ENCODE assay signal across 10 mouse cellular contexts in the genomic region with DNA sequence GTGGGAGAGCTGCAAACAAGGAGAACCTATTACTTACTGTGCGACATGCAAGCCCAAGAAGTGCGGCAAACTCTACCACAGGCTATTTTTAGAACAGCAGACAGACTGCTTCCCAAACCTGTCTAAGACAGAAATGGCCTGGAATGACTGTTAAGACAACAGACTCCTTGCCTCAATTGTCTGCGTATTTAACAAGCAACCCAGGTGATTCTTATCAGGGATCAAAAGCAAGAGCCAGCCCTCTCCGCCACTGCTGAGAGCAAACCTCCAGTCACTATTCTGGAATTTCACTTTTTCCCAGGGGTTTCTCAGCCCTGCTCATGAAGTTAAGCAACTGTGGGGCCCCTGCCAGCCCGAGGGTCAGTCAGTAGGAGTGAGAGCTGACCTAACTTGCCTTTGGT. TPM values are rescaled to one million over a fixed set of nuclear protein-coding genes. Genes with fewer than 3 reads are reported as not detected.
A peak's percentile ranks its signal among the peaks of the same experiment; 100 is the strongest.
DNase-seq lines count a peak whose midpoint lies in the region; ATAC-seq and TF ChIP-seq lines count a peak whose summit lies in the region.
"Had no signal": no experiment of that assay in that cellular context is flagged by ENCODE, and none has a peak within 500 bp of the region (broad histone marks: within the 10 kb centered on the region; RNA-seq: fewer than 3 reads in every experiment).

No protein-coding gene starts in this region.

- H3K36me3 ChIP-seq in forebrain, embryonic 12.5 days (replicated peaks), result 0 out of 2 replicates have a peak, but pooled peaks cover 3% of the 10 kb centered on the region
- peaks cover 3% of the 10 kb centered on the region; the same call in 1 of the 2 replicates for H3K36me3 ChIP-seq in forebrain, embryonic 14.5 days (ENCODE audit: control insufficient read depth, insufficient read depth, low read length)
- peaks cover 16% of the 10 kb centered on the region for H3K36me3 ChIP-seq in megakaryocyte, embryonic 14.5 days (replicated peaks; ENCODE audit: low read length)
- peaks cover 3% of the 10 kb centered on the region; the same call in 1 of the 2 replicates for H3K36me3 ChIP-seq in intestine, postnatal 0 days (ENCODE audit: control insufficient read depth, insufficient read depth)
- H3K36me3 ChIP-seq in stomach, embryonic 14.5 days (ENCODE audit: control insufficient read depth, insufficient read depth, low read length), result no peaks in the 10 kb centered on the region
- H3K36me3 ChIP-seq: hindbrain, embryonic 15.5 days; midbrain, embryonic 13.5 days had no signal

- H3K4me1 ChIP-seq in forebrain, embryonic 12.5 days, result peaks cover 83% of the 10 kb centered on the region
- H3K4me1 ChIP-seq in forebrain, embryonic 14.5 days (ENCODE audit: control insufficient read depth, insufficient read depth, low read length), result peaks cover 82% of the 10 kb centered on the region
- H3K4me1 ChIP-seq in megakaryocyte, embryonic 14.5 days, result peaks cover 95% of the 10 kb centered on the region
- peaks cover 79% of the 10 kb centered on the region for H3K4me1 ChIP-seq in intestine, postnatal 0 days (replicated peaks; ENCODE audit: control insufficient read depth, insufficient read depth, low read length)
- peaks cover 90% of the 10 kb centered on the region for H3K4me1 ChIP-seq in stomach, embryonic 14.5 days (ENCODE audit: control insufficient read depth, insufficient read depth, low read length)

- no peaks in the 10 kb centered on the region for H3K9me3 ChIP-seq in forebrain, embryonic 12.5 days
- H3K9me3 ChIP-seq in forebrain, embryonic 14.5 days (replicated peaks; ENCODE audit: control insufficient read depth, low read length), result no peaks in the 10 kb centered on the region
- H3K9me3 ChIP-seq in megakaryocyte, embryonic 14.5 days, result no peaks in the 10 kb centered on the region
- no peaks in the 10 kb centered on the region for H3K9me3 ChIP-seq in intestine, postnatal 0 days (ENCODE audit: control insufficient read depth)
- no peaks in the 10 kb centered on the region for H3K9me3 ChIP-seq in stomach, embryonic 14.5 days (ENCODE audit: control insufficient read depth, low read depth, low read length)
- H3K9me3 ChIP-seq: hindbrain, embryonic 15.5 days; midbrain, embryonic 13.5 days had no signal

- no peak for ATAC-seq in forebrain, embryonic 12.5 days (ENCODE audit: low FRiP score)
- no peak for ATAC-seq in forebrain, embryonic 14.5 days
- no peak for ATAC-seq in megakaryocyte, adult 5-6 weeks (ENCODE audit: poor library complexity, severe bottlenecking)
- no peak for ATAC-seq in intestine, postnatal 0 days
- ATAC-seq in stomach, embryonic 14.5 days (ENCODE audit: insufficient number of reproducible peaks, insufficient read depth, low FRiP score, low read depth), result no peak
- ATAC-seq in monocyte, adult 5-6 weeks (replicated peaks; ENCODE audit: insufficient number of reproducible peaks, low FRiP score, low TSS enrichment, poor library complexity, severe bottlenecking), result no peak
- ATAC-seq: midbrain, embryonic 13.5 days had no signal

- H3K27ac ChIP-seq in forebrain, embryonic 12.5 days, result 0 out of 2 replicates have a peak overlapping the region, but pooled peaks have one; percentile 13
- H3K27ac ChIP-seq in forebrain, embryonic 14.5 days (ENCODE audit: low read depth, low read length), result no peak overlapping the region; the same call in none of the 2 replicates
- no peak overlapping the region for H3K27ac ChIP-seq in intestine, postnatal 0 days (ENCODE audit: low read depth, low read length)
- H3K27ac ChIP-seq in stomach, embryonic 14.5 days (ENCODE audit: low read length), result peak overlapping the region; percentile 57
- H3K27ac ChIP-seq: hindbrain, embryonic 15.5 days; midbrain, embryonic 13.5 days had no signal

- H3K4me2 ChIP-seq in forebrain, embryonic 12.5 days, result no peak overlapping the region
- no peak overlapping the region for H3K4me2 ChIP-seq in forebrain, embryonic 14.5 days (ENCODE audit: low read length)
- H3K4me2 ChIP-seq in intestine, postnatal 0 days (replicated peaks; ENCODE audit: low read depth), result 0 out of 2 replicates have a peak overlapping the region, but pooled peaks have one; percentile 1
- no peak overlapping the region; the same call in 1 of the 2 replicates for H3K4me2 ChIP-seq in stomach, embryonic 14.5 days (replicated peaks; ENCODE audit: low read depth, low read length)
- H3K4me2 ChIP-seq: hindbrain, embryonic 15.5 days; midbrain, embryonic 13.5 days had no signal

- no peak for DNase-seq in forebrain, embryonic 14.5 days (ENCODE audit: low spot score)
- DNase-seq in thymus, postnatal 36 days, result no peak

- H3K4me3 ChIP-seq in forebrain, embryonic 12.5 days (replicated peaks), result no peak overlapping the region
- no peak overlapping the region for H3K4me3 ChIP-seq in forebrain, embryonic 14.5 days (ENCODE audit: low read depth, low read length)
- peak overlapping the region; percentile 76 for H3K4me3 ChIP-seq in megakaryocyte, embryonic 14.5 days (replicated peaks)
- H3K4me3 ChIP-seq in intestine, postnatal 0 days (ENCODE audit: low read depth, low read length), result no peak overlapping the region
- H3K4me3 ChIP-seq in stomach, embryonic 14.5 days (ENCODE audit: low read depth, low read length), result no peak overlapping the region
- H3K4me3 ChIP-seq: hindbrain, embryonic 15.5 days; midbrain, embryonic 13.5 days had no signal

- peaks cover 20% of the 10 kb centered on the region; the same call in 1 of the 2 replicates for H3K27me3 ChIP-seq in forebrain, embryonic 12.5 days
- H3K27me3 ChIP-seq in forebrain, embryonic 14.5 days (replicated peaks; ENCODE audit: control insufficient read depth, insufficient read depth, low read length), result no peaks in the 10 kb centered on the region
- no peaks in the 10 kb centered on the region for H3K27me3 ChIP-seq in megakaryocyte, embryonic 14.5 days (replicated peaks)
- no peaks in the 10 kb centered on the region for H3K27me3 ChIP-seq in intestine, postnatal 0 days (replicated peaks; ENCODE audit: control insufficient read depth, insufficient read depth, low read length)
- no peaks in the 10 kb centered on the region for H3K27me3 ChIP-seq in stomach, embryonic 14.5 days (ENCODE audit: control insufficient read depth, insufficient read depth, low read length)
- H3K27me3 ChIP-seq: hindbrain, embryonic 15.5 days had no signal

- TF ChIP-seq CTCF in intestine, postnatal 0 days (IDR thresholded peaks at IDR 0.05; ENCODE audit: low read depth), result no peak

- H3K9ac ChIP-seq in forebrain, embryonic 12.5 days, result no peak overlapping the region
- no peak overlapping the region for H3K9ac ChIP-seq in forebrain, embryonic 14.5 days (ENCODE audit: low read length)
- no peak overlapping the region for H3K9ac ChIP-seq in intestine, postnatal 0 days (ENCODE audit: low read depth, low read length)
- no peak overlapping the region for H3K9ac ChIP-seq in stomach, embryonic 14.5 days (replicated peaks; ENCODE audit: low read depth, low read length)
- H3K9ac ChIP-seq: hindbrain, embryonic 15.5 days; midbrain, embryonic 13.5 days had no signal

- 51% methylated on average over 5 of the region's 5 CpGs for WGBS in forebrain, embryonic 12.5 days
- WGBS in forebrain, embryonic 14.5 days, result 53% methylated on average over 5 of the region's 5 CpGs
- 19% methylated on average over 5 of the region's 5 CpGs for WGBS in intestine, postnatal 0 days
- 11% methylated on average over 5 of the region's 5 CpGs for WGBS in stomach, embryonic 14.5 days

RNA-seq across cellular contexts. Expression of a gene that starts 39.6 kb away (rescaled TPM):
- 10.4 and 13.6 TPM in 2 replicates for polyA plus RNA-seq in forebrain, embryonic 12.5 days (2016; fragmentation: Nextera tagmentation; extraction: Ambion mirVana)
- 14.1 and 14.5 TPM in 2 replicates for polyA plus RNA-seq in forebrain, embryonic 14.5 days (2014; fragmentation: Nextera tagmentation; extraction: Ambion mirVana)
- polyA plus RNA-seq in megakaryocyte, embryonic 14.5 days (2012; ENCODE audit: insufficient read depth, low replicate concordance), result 20.2 and 27.2 TPM in 2 replicates
- total RNA-seq in megakaryocyte, adult 5-6 weeks (2015), result 3.7 and 3.9 TPM in 2 replicates
- 1.8 and 3.3 TPM in 2 replicates for total RNA-seq in megakaryocyte, adult 5-6 weeks (2017)
- polyA plus RNA-seq in intestine, postnatal 0 days (2015; fragmentation: Nextera tagmentation; extraction: Ambion mirVana), result 7.2 and 7.5 TPM in 2 replicates
- 4.4 and 5.2 TPM in 2 replicates for polyA plus RNA-seq in stomach, embryonic 14.5 days (2014; fragmentation: Nextera tagmentation; extraction: Ambion mirVana)
- 1.0 to 3.3 TPM (median 1.1 TPM) in 3 replicates for total RNA-seq in monocyte, adult 5-6 weeks (2017)

Comparison
In these comparisons a context has a peak if more than half of its experiments do, and no peak if none do; other contexts are left out.
1. H3K27ac ChIP-seq: peak in forebrain, embryonic 12.5 days (single experiment) and stomach, embryonic 14.5 days (single experiment); none in forebrain, embryonic 14.5 days (single experiment) and intestine, postnatal 0 days (single experiment).